Mouse (Mus musculus): Measurements from ENCODE around the gene Plekhh2.

GRCm38 (mm10) chr17:84535226-84535625, 23.5 kb downstream of the Plekhh2 start:
- TF ChIP-seq EP300 (IDR thresholded peaks at IDR 0.05; ENCODE audit: low read length) (no peak), SMC3 (IDR thresholded peaks at IDR 0.05; ENCODE audit: low read depth, low read length) (no peak), TCF12 (IDR thresholded peaks at IDR 0.05; ENCODE audit: low read depth, low read length) (no peak), MYC (IDR thresholded peaks at IDR 0.05; ENCODE audit: low read depth, low read length) (no peak), CTCF (conservative IDR thresholded peaks at IDR 0.05 in 1 of 2, IDR thresholded peaks at IDR 0.05 in 1 of 2; ENCODE audit: low read depth in 2 of 2, low read length in 2 of 2) (no peak), MAX (IDR thresholded peaks at IDR 0.05; ENCODE audit: low read length) (no peak), USF1 (IDR thresholded peaks at IDR 0.05; ENCODE audit: low read depth, low read length) (no peak), POLR2A (IDR thresholded peaks at IDR 0.05; ENCODE audit: low read depth, low read length) (no peak), MAFK (IDR thresholded peaks at IDR 0.05; ENCODE audit: insufficient replicate concordance, low read length) (no peak), ZNF384 (IDR thresholded peaks at IDR 0.05; ENCODE audit: low read depth, low read length) (no peak)
